Mouse (Mus musculus): Measurements from ENCODE around the gene Ogfod1. TPM values are rescaled to one million over a fixed set of nuclear protein-coding genes. Genes with fewer than 3 reads are reported as not detected.
"Not testable (repeated sequence)": the region's sequence is repeated elsewhere in the genome, so short reads cannot be mapped to it uniquely, and the experiment has no call there.

Ogfod1 gene
- polyA plus RNA-seq, 1 experiment from 2014 or later: 14.2 TPM

DNA sequence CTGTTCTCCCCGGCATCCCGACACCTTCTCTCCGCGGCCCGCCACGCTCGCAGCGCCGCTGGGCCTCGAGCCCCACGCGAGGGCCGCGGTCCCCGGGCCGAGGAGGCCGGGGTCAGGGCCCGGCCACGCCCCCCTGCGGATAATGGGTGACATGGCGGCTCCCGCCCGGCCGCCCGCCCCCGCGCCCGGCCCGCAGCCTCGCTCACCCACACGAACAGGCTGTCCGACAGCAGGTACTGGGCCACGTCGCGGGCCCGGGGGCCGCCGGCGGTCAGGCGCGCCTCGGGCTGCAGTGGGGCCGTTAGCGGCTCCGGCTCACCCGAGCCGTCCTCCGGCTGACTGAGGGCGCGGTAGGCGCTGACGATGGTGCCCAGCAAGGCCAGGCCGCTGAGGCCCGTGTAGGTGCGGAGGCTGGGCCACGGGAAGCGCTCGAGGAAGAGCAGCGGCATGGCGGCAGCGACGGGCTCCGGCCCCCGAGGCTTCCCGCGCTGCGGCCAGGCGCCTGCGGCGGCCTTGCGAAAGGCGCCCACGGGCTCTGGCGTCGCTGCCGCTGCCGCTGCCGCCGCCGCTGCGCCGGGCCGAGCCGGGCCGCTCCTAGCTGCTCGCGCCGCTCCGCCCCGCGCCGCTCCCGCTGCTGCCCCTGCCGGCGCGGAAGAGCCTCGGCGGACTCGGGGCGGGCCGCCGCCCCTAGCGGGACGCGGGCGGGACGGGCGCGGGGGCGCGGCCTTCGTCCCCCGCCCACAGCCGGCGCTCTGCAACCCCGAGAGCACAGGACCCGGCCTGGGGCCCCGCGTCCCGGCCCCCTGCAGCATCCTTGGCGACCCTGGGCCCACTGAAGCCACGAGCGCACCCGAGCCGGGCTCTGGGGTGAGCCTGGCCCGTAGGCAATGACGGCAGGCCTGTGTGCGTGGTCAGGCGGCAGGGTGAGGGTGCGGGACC is 24.7 kb upstream of the Ogfod1 start, which contains the start of gene Amfr:
Gene Amfr, minus strand, starts transcription at position 830 of the 939 bp plus-strand sequence.
- under 1% methylated on average over 99 of the region's 130 CpGs for WGBS
- Histone ChIP-seq H3K36me3 (ENCODE audit: control insufficient read depth, insufficient read depth, low read length) (no peaks in the 10 kb centered on the region), H3K9ac (ENCODE audit: low read depth, low read length) (peak within 1 kb of the TSS; percentile 98), H3K27me3 (ENCODE audit: control insufficient read depth, insufficient read depth, low read length) (no peaks in the 10 kb centered on the region), H3K4me3 (ENCODE audit: low read depth, low read length) (peak within 1 kb of the TSS; percentile 87), H3K27ac (ENCODE audit: low read depth, low read length) (peak within 1 kb of the TSS; percentile 94), H3K4me2 (replicated peaks; ENCODE audit: low read depth, low read length) (peak within 1 kb of the TSS; percentile 89), H3K4me1 (replicated peaks; ENCODE audit: control insufficient read depth, insufficient read depth, low read length) (0 out of 2 replicates have a peak, but pooled peaks cover 3% of the 10 kb centered on the region), H3K9me3 (ENCODE audit: control insufficient read depth, low read length) (no peaks in the 10 kb centered on the region)
- ATAC-seq (ENCODE audit: low FRiP score) (peak; percentile 94), DNase-seq (ENCODE audit: low spot score) (peak; percentile 85)

DNA sequence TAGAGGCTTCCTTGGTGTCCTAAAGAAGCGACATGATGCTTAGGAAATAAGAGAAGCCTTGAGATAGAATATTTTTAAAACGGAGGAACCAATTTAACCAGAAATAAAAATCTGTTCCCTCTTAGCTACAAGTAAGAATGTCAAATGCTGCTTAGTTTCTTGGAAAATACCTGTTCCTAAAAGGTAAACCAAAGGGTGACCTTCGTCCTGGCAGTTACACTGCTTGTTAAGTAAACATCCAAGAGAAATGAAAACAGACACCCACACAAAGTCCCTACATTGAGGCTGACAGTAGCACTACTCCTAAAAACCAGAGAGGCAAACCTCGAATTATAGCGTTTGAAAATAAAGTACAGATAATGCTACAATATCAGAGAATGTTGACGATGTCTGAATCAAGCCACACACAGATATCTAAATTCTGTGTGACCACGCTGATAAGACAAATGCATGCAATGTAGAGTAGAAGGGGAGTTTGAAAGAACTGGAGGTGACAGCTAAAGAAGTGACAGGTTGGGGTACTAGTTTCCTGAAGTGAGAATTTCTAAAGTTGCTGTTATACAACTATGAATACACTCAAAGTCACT is 23.9 kb upstream of the Ogfod1 start:
- no peak for ATAC-seq (ENCODE audit: low FRiP score)
- peak overlapping the region; percentile 98 for H3K9ac ChIP-seq (ENCODE audit: low read depth, low read length)
- WGBS: 42% methylated on average over 7 of the region's 7 CpGs

DNA sequence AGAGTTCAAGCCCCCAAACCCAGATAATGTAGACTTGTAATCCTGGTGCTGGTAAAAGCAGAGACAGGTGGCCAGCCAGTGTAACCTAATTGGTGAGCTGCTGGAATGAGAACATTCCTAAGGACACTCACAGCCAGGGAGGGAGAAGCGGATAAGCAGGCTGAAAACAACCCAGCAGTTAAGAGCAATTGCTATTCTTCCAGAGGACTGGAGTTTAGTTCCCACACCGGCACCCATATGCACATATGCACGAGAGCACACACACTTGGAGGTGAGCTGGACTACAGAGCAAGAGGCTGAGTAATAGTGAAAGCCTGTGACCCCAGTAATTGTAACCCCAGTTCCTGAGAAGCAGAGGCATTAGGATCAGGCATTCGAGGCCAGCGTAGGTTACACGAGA is 13.1 kb upstream of the Ogfod1 start:
- Histone ChIP-seq H3K4me3 (ENCODE audit: low read depth, low read length) (no peak overlapping the region), H3K9me3 (ENCODE audit: control insufficient read depth, low read length) (no peaks in the 10 kb centered on the region), H3K4me1 (replicated peaks; ENCODE audit: control insufficient read depth, insufficient read depth, low read length) (no peaks in the 10 kb centered on the region), H3K27me3 (ENCODE audit: control insufficient read depth, insufficient read depth, low read length) (no peaks in the 10 kb centered on the region), H3K27ac (ENCODE audit: low read depth, low read length) (no peak overlapping the region), H3K4me2 (replicated peaks; ENCODE audit: low read depth, low read length) (no peak overlapping the region), H3K36me3 (ENCODE audit: control insufficient read depth, insufficient read depth, low read length) (peaks cover 16% of the 10 kb centered on the region; the same call in 1 of the 2 replicates), H3K9ac (ENCODE audit: low read depth, low read length) (no peak overlapping the region)
- no peak for ATAC-seq (ENCODE audit: low FRiP score)
- no peak for DNase-seq (ENCODE audit: low spot score)
- 93% methylated on average over 6 of the region's 6 CpGs for WGBS

More for the DNA sequence above, 23.9 kb upstream of the Ogfod1 start:
- Histone ChIP-seq H3K9me3 (ENCODE audit: control insufficient read depth, low read length) (no peaks in the 10 kb centered on the region), H3K27ac (ENCODE audit: low read depth, low read length) (peak overlapping the region; percentile 94), H3K4me1 (replicated peaks; ENCODE audit: control insufficient read depth, insufficient read depth, low read length) (0 out of 2 replicates have a peak, but pooled peaks cover 3% of the 10 kb centered on the region), H3K27me3 (ENCODE audit: control insufficient read depth, insufficient read depth, low read length) (no peaks in the 10 kb centered on the region), H3K36me3 (ENCODE audit: control insufficient read depth, insufficient read depth, low read length) (no peaks in the 10 kb centered on the region), H3K4me2 (replicated peaks; ENCODE audit: low read depth, low read length) (peak overlapping the region; percentile 89), H3K4me3 (ENCODE audit: low read depth, low read length) (peak overlapping the region; percentile 87)
- DNase-seq (ENCODE audit: low spot score): no peak

GRCm38 (mm10) chr8:94029701-94030100 is 7.3 kb upstream of the Ogfod1 start:
- no peaks in the 10 kb centered on the region for H3K4me1 ChIP-seq (replicated peaks; ENCODE audit: control insufficient read depth, insufficient read depth, low read length)
- H3K36me3 ChIP-seq (ENCODE audit: control insufficient read depth, insufficient read depth, low read length): peaks cover 8% of the 10 kb centered on the region; the same call in 1 of the 2 replicates
- no peaks in the 10 kb centered on the region for H3K27me3 ChIP-seq (ENCODE audit: control insufficient read depth, insufficient read depth, low read length)
- DNase-seq (ENCODE audit: low spot score): no peak
- no peak overlapping the region for H3K4me3 ChIP-seq (ENCODE audit: low read depth, low read length)
- no peak overlapping the region for H3K4me2 ChIP-seq (replicated peaks; ENCODE audit: low read depth, low read length)
- WGBS: 96% methylated on average over 9 of the region's 9 CpGs
- H3K9me3 ChIP-seq (ENCODE audit: control insufficient read depth, low read length): no peaks in the 10 kb centered on the region
- H3K27ac ChIP-seq (ENCODE audit: low read depth, low read length): no peak overlapping the region
- no peak overlapping the region for H3K9ac ChIP-seq (ENCODE audit: low read depth, low read length)
- ATAC-seq (ENCODE audit: low FRiP score): no peak

DNA sequence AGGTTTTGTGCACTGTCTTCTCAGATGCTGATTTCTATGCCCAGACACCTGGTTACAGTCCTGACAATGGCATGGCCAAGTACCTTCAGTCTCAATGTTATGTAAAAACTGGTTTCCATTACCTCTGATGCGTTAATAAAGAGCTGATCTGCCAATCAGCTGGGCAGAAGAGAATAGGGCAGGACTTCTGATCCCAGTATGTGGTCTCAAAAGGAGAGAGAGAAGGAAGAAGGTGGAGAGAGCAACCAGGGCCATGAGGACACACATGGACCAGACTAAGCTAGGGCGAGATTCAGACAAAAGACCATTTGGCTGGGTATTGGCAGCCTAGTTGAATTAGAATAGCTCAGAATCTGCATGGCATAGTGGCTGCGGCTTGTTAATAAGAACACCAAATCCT is 3.4 kb upstream of the Ogfod1 start:
- 66% methylated on average over 3 of the region's 3 CpGs for WGBS
- no peaks in the 10 kb centered on the region for H3K27me3 ChIP-seq (ENCODE audit: control insufficient read depth, insufficient read depth, low read length)
- no peaks in the 10 kb centered on the region for H3K9me3 ChIP-seq (ENCODE audit: control insufficient read depth, low read length)
- no peak overlapping the region for H3K27ac ChIP-seq (ENCODE audit: low read depth, low read length)
- DNase-seq (ENCODE audit: low spot score) (no peak), ATAC-seq (ENCODE audit: low FRiP score) (no peak)
- no peak overlapping the region for H3K9ac ChIP-seq (ENCODE audit: low read depth, low read length)
- H3K4me3 ChIP-seq (ENCODE audit: low read depth, low read length): no peak overlapping the region
- H3K4me2 ChIP-seq (replicated peaks; ENCODE audit: low read depth, low read length): no peak overlapping the region
- H3K4me1 ChIP-seq (replicated peaks; ENCODE audit: control insufficient read depth, insufficient read depth, low read length): peaks cover 6% of the 10 kb centered on the region
- no peaks in the 10 kb centered on the region for H3K36me3 ChIP-seq (ENCODE audit: control insufficient read depth, insufficient read depth, low read length)

DNA sequence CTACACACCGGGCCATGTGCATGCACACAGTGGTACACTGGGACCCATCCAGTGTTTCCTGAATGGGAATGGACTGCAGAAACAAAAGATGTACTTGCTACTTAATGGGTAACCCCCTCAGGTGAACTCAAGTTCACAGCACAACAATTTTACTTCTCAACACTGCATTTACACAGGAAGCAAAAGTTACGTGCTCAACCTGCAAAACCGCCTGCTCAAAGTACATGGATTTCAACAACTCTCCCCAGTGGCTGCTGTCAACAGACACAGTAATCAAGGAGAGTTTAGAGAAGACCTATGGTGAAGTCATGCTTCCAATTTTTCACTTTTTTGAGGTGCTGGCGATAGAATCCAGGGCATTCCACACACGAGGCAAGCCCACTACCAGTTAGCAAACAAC is 1.8 kb upstream of the Ogfod1 start:
- H3K36me3 ChIP-seq (ENCODE audit: control insufficient read depth, insufficient read depth, low read length): no peaks in the 10 kb centered on the region
- H3K4me3 ChIP-seq (ENCODE audit: low read depth, low read length): no peak overlapping the region
- 0 out of 2 replicates have a peak overlapping the region, but pooled peaks have one; percentile 13 for H3K4me2 ChIP-seq (replicated peaks; ENCODE audit: low read depth, low read length)
- no peak for DNase-seq (ENCODE audit: low spot score)
- no peak for ATAC-seq (ENCODE audit: low FRiP score)
- H3K27ac ChIP-seq (ENCODE audit: low read depth, low read length): no peak overlapping the region
- H3K9ac ChIP-seq (ENCODE audit: low read depth, low read length): peak overlapping the region; percentile 21; the same call in 1 of the 2 replicates
- H3K27me3 ChIP-seq (ENCODE audit: control insufficient read depth, insufficient read depth, low read length): no peaks in the 10 kb centered on the region
- no peaks in the 10 kb centered on the region for H3K9me3 ChIP-seq (ENCODE audit: control insufficient read depth, low read length)
- 69% methylated on average over 5 of the region's 5 CpGs for WGBS
- peaks cover 6% of the 10 kb centered on the region for H3K4me1 ChIP-seq (replicated peaks; ENCODE audit: control insufficient read depth, insufficient read depth, low read length)

DNA sequence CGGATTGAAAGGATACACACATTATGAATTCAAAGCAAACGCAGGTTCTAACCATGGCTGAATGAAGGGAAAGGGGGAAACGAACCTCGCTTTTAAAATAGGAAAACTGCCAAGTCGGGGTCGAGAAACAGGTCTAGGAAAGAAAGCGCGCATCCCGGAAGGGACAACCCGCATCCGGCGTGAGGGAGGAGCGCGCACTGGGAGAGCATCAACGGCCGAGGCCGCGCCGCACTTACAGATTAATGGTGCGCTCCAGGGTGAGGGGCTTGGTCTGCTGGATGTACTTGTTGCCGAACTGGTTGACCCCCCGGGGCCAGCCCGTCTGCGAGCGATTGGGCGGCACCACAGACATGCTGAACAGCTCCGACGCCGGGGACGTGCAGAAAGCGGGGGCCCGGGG is 457 bp upstream of the Ogfod1 start:
- not testable (repeated sequence) for H3K4me1 ChIP-seq (replicated peaks; ENCODE audit: control insufficient read depth, insufficient read depth, low read length); H3K9me3 ChIP-seq (ENCODE audit: control insufficient read depth, low read length); H3K36me3 ChIP-seq (ENCODE audit: control insufficient read depth, insufficient read depth, low read length); H3K27me3 ChIP-seq (ENCODE audit: control insufficient read depth, insufficient read depth, low read length)
- ATAC-seq (ENCODE audit: low FRiP score) (peak; percentile 94), DNase-seq (ENCODE audit: low spot score) (peak; percentile 79)
- WGBS: 0% methylated on average over 20 of the region's 32 CpGs
- Histone ChIP-seq H3K4me3 (ENCODE audit: low read depth, low read length) (peak overlapping the region; percentile 81), H3K27ac (ENCODE audit: low read depth, low read length) (peak overlapping the region; percentile 36; the same call in 1 of the 2 replicates), H3K4me2 (replicated peaks; ENCODE audit: low read depth, low read length) (peak overlapping the region; percentile 81), H3K9ac (ENCODE audit: low read depth, low read length) (peak overlapping the region; percentile 75)

DNA sequence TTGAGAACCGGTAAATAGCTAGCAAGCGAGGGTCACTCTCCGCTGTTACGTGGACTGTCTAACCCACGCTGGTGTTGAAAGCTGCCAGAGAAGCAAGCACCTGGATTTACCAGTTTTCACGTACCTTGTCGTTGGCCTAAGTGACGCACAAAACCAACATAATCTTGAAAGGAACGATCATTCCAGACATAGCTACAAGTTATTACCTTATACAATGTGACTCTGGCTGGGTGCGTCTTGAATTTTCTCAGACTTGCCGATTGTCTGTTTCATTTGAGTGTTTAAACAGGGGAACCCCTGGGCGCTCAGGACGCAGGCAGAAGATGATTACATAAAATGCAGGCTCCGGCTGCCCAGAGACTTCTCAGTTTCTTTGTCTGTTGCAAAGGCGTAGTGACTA is 808 bp downstream of the Ogfod1 start:
- 13% methylated on average over 15 of the region's 15 CpGs for WGBS
- DNase-seq (ENCODE audit: low spot score): peak; percentile 40
- H3K36me3 ChIP-seq (ENCODE audit: control insufficient read depth, insufficient read depth, low read length): no peaks in the 10 kb centered on the region
- H3K4me1 ChIP-seq (replicated peaks; ENCODE audit: control insufficient read depth, insufficient read depth, low read length): peaks cover 6% of the 10 kb centered on the region
- H3K27me3 ChIP-seq (ENCODE audit: control insufficient read depth, insufficient read depth, low read length): no peaks in the 10 kb centered on the region
- H3K9me3 ChIP-seq (ENCODE audit: control insufficient read depth, low read length): no peaks in the 10 kb centered on the region
- H3K4me2 ChIP-seq (replicated peaks; ENCODE audit: low read depth, low read length): peak overlapping the region; percentile 74
- H3K4me3 ChIP-seq (ENCODE audit: low read depth, low read length): peak overlapping the region; percentile 81
- H3K27ac ChIP-seq (ENCODE audit: low read depth, low read length): no peak overlapping the region
- ATAC-seq (ENCODE audit: low FRiP score): no peak
- peak overlapping the region; percentile 76 for H3K9ac ChIP-seq (ENCODE audit: low read depth, low read length)
